Mouse (Mus musculus) activated CD4-positive, CD25-positive, alpha-beta regulatory T cell, adult 4 months (primary cell): ENCODE data around the gene Rft1. TPM values are rescaled to one million over a fixed set of nuclear protein-coding genes. Genes with fewer than 3 reads are reported as not detected.
A peak's percentile ranks its signal among the peaks of the same experiment; 100 is the strongest.

ENCODE experiments used
- ATAC-seq: one replicate; pipeline ENCODE4 v1.8.0; 2017
- polyA plus RNA-seq, 2 experiments: library from polyadenylated mRNA; unstranded; fragments of 100-300 nt; shearing (Covaris generic); gene quantifications; one replicate each; pipeline ENCODE4 v1.2.1; 2017

Rft1 gene
- polyA plus RNA-seq, 2 experiments from 2014 or later: 12.9 to 13.1 TPM

DNA sequence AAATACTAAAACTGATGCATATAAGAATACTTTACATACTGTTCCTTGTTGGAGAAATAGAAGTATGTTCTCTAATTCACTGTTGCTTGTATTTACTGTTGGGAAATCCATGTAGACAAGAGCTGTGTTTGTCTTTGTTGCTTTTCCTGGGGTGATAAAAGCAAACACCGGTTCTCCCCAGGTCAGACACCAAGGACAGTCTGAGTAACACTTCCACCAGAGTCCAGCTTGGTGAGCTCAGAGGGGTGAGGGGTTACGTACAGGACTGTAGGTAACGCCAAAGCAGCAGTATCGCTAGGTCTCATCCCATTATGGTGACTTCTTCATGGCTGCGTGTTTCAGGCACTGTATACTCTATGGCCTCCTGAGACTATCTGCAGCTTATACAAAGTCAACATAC, 80.5 kb downstream of the Rft1 start:
- no peak for ATAC-seq

GRCm38 (mm10) chr14:30735810-30736209, 81.7 kb downstream of the Rft1 start:
- ATAC-seq: peak; percentile 40

DNA sequence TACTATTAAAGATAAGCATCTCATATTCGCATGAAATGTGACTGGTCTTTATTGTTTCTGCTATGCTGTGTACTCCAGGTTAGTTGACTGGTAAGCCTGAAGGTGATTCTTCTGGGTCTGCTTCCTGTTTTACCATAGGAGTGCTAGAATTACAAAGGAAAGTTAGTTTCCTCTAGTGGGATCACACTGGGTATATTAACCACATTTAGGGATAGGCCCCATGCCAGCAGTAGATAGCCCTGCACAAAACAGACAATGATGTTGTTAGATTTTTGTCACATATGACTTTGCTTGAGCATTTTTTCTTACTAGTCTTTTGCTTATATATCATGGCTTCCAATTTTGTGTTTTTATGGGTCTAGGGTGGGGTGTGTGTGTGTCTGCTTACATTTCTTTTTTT, 82.3 kb downstream of the Rft1 start:
- ATAC-seq: no peak

Other genes with a start within 250 kb of the Rft1 start
- 10 to 100 TPM; 30.7 to 32.5 TPM for gene Dcp1a, start 174.8 kb upstream of the Rft1 start, polyA plus RNA-seq
- 1 to 10 TPM; 1.6 to 2.2 TPM for gene Cacna1d, start 162.9 kb upstream of the Rft1 start, polyA plus RNA-seq
- 100 to 1,000 TPM; 180 to 266 TPM for gene Tkt, start 106.0 kb upstream of the Rft1 start, polyA plus RNA-seq
- gene Prkcd, start 28.1 kb upstream of the Rft1 start, polyA plus RNA-seq: 10 to 100 TPM; 29.4 to 30.1 TPM
- 1 to 10 TPM; 6.8 to 8.3 TPM for gene Sfmbt1, start 60.5 kb downstream of the Rft1 start, polyA plus RNA-seq
- gene Tmem110, start 171.2 kb downstream of the Rft1 start, polyA plus RNA-seq: 1 to 10 TPM; 4.9 to 5.7 TPM
- 1 to 10 TPM in 1 of 2 experiments, under 1 TPM in 1; 0.68 to 1.8 TPM for gene Mustn1, start 224.8 kb downstream of the Rft1 start, polyA plus RNA-seq
- gene Itih4, start 232.1 kb downstream of the Rft1 start, polyA plus RNA-seq: not detected